Mouse (Mus musculus) embryonic facial prominence, embryonic 11.5 days (tissue): ENCODE data around the gene Trpt1. TPM values are rescaled to one million over a fixed set of nuclear protein-coding genes. Genes with fewer than 3 reads are reported as not detected.

Experiments
- ATAC-seq: fragments of 200-750 bp; cut with Nextera tagmentation; replicated peaks from 2 replicates; pipeline ENCODE4 v1.8.0; 2017; ENCODE audit warnings: low read depth; ENCODE audit not compliant: insufficient number of reproducible peaks, low FRiP score, low TSS enrichment
- DNase-seq: peaks from one replicate; pipeline ENCODE4 v3.0.0-alpha.2; 2015; ENCODE audit warnings: low spot score
- H3K27ac ChIP-seq: fragments of 300-500 bp; sonication (generic); replicated peaks from 2 replicates; pipeline ENCODE4 v1.5.1; 2014; ENCODE audit warnings: mild to moderate bottlenecking, low read depth, low read length, control low read depth
- H3K27me3 ChIP-seq: fragments of 300-500 bp; sonication (generic); 2 replicates; pipeline ENCODE4 v1.6.1; 2014; ENCODE audit warnings: mild to moderate bottlenecking, low read length, moderate library complexity, mixed read lengths; ENCODE audit not compliant: control insufficient read depth, insufficient read depth
- H3K36me3 ChIP-seq: fragments of 300-500 bp; sonication (generic); replicated peaks from 2 replicates; pipeline ENCODE4 v1.6.1; 2014; ENCODE audit warnings: low read depth, mild to moderate bottlenecking, low read length, moderate library complexity, mixed read lengths; ENCODE audit not compliant: control insufficient read depth, insufficient read depth
- H3K4me1 ChIP-seq: fragments of 300-500 bp; sonication (generic); 2 replicates; pipeline ENCODE4 v1.6.1; 2014; ENCODE audit warnings: low read length, mixed read lengths; ENCODE audit not compliant: control insufficient read depth, insufficient read depth
- H3K4me2 ChIP-seq: fragments of 300-500 bp; sonication (generic); 2 replicates; pipeline ENCODE4 v1.6.1; 2014; ENCODE audit warnings: low read depth, mild to moderate bottlenecking, control low read depth, low read length, moderate library complexity
- H3K4me3 ChIP-seq: fragments of 300-500 bp; sonication (generic); 2 replicates; pipeline ENCODE4 v1.5.1; 2014; ENCODE audit warnings: low read depth, low read length, control low read depth
- H3K9ac ChIP-seq: fragments of 300-500 bp; sonication (generic); replicated peaks from 2 replicates; pipeline ENCODE4 v1.6.1; 2014; ENCODE audit warnings: mild to moderate bottlenecking, control low read depth, low read length
- H3K9me3 ChIP-seq: fragments of 300-500 bp; sonication (generic); replicated peaks from 2 replicates; pipeline ENCODE4 v1.6.1; 2016; ENCODE audit warnings: mild to moderate bottlenecking, low read length, inconsistent platforms, mixed read lengths; ENCODE audit not compliant: control insufficient read depth
- WGBS: fragments of 180-500 bp; shearing (Covaris S2); extraction: QIAGEN DNeasy Blood & Tissue Kit; methylation state at CpG from one replicate; pipeline ENCODE4 v1.1.7; 2014; 5-methylcytosine and 5-hydroxymethylcytosine counted together
- polyA plus RNA-seq: library from polyadenylated mRNA; unstranded; fragments of >200 nt; fragmentation: Nextera tagmentation; extraction: Ambion mirVana; gene quantifications from 2 replicates; pipeline ENCODE4 v1.2.1, GENCODE M21; 2014

The Trpt1 gene
- 8.0 and 11.7 TPM in 2 replicates for polyA plus RNA-seq

DNA sequence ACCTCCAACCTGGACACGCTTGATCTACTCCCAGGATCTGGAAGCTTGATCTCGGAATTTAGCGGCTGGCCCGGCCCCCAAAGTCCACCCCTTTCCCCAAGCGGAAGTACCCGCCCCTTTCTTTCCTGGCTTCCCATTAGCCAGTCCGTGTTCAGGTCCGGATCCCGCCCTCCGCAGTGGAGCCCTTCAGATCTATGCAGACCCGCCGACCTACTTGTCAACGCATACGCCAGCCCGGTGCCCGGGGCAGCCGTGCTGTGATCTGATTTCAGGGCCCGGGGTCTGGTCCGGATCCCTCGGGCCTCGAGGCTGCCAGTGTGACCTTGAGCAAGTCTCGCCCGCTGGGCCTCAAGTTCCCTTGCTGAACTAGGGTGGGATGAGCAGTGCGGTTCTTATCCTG lies at the start of gene Trpt1, which contains the start of gene Nudt22:
Gene Trpt1 (plus strand): TSS at position 126 of the 400 bp plus-strand sequence.
Gene Nudt22 (minus strand): TSS at position 112 of the 400 bp plus-strand sequence.
- ATAC-seq (peak; percentile 88), DNase-seq (peak; percentile 95)
- WGBS = under 1% methylated on average over 24 of the region's 24 CpGs
- Histone ChIP-seq H3K9ac (peak within 1 kb of the TSS; percentile 66), H3K9me3 (no peaks in the 10 kb centered on the region), H3K36me3 (peaks cover 3% of the 10 kb centered on the region), H3K27me3 (no peaks in the 10 kb centered on the region), H3K4me1 (peaks cover 12% of the 10 kb centered on the region), H3K4me2 (peak within 1 kb of the TSS; percentile 87), H3K27ac (no peak within 1 kb of the TSS; the same call in 1 of the 2 replicates), H3K4me3 (peak within 1 kb of the TSS; percentile 51)

DNA sequence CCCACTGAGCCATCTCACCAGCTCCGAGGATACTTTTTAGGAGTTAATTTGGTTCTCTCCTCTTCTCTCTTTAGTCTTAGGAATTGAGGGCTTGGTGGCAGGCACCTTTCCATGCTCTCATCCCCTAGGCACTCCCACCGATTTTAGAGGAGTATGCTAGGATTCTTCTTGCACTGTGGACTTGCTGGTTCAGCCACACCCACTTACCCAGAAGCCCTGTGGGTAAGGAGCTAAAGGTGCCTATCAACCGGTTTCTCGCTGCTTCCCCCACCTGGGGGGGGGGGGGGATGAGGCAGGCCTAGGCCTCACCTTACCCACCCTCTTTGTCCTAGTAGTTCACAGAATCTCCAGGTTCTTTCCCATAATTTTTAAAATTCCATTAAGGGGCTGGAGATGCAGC lies 48.2 kb upstream of the Trpt1 start:
- ATAC-seq (no peak), DNase-seq (no peak)
- Histone ChIP-seq H3K9me3 (no peaks in the 10 kb centered on the region), H3K4me1 (peaks cover 5% of the 10 kb centered on the region), H3K4me2 (no peak overlapping the region), H3K9ac (no peak overlapping the region), H3K4me3 (no peak overlapping the region), H3K36me3 (no peaks in the 10 kb centered on the region), H3K27ac (no peak overlapping the region), H3K27me3 (no peaks in the 10 kb centered on the region)
- 43% methylated on average over 4 of the region's 4 CpGs for WGBS

DNA sequence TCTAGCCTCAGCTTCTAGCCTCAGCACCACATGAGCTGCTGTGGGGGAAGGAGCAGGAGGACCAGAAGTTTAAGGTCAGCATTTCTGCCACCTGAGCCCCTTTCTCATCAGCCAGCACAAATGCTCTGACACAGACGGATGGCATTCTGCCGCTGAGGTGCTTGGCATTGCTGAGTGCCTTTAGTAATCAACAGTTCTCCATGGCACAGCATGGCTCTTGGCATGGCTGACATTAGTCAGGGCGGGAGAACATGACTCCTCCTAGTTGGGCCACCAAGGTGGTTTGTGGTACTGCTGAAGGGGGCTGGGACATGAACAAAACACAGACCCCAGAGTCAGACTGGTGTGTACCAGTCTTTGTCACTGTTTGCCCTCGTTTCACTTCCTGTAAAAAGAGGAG lies 47.7 kb upstream of the Trpt1 start:
- H3K4me2 ChIP-seq = no peak overlapping the region
- H3K27ac ChIP-seq = no peak overlapping the region
- ATAC-seq = no peak
- H3K4me3 ChIP-seq = no peak overlapping the region
- peaks cover 6% of the 10 kb centered on the region for H3K4me1 ChIP-seq
- no peak overlapping the region for H3K9ac ChIP-seq
- H3K36me3 ChIP-seq = no peaks in the 10 kb centered on the region
- no peaks in the 10 kb centered on the region for H3K27me3 ChIP-seq
- H3K9me3 ChIP-seq = no peaks in the 10 kb centered on the region
- DNase-seq = no peak
- WGBS = 83% methylated on average over 4 of the region's 4 CpGs

DNA sequence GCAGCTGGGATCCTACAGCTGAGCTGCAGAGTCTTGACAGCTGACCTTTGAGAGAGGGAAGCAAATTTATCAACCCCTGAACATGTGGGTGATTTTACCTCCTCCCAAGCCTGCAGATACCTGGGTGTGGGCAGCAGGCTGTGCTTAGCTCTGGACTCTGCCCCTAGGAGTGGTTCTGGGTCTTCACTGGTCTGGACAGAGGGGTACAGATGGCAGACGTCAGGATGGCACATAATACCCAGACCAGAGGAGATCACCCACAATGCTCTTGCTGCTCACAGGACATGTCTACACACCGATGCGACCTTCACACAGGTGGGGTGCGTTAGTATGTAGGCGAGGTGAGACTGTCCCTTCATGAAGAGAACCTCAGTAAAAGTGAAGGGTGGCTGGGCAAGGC lies 46.4 kb upstream of the Trpt1 start:
- WGBS = 90% methylated on average over 5 of the region's 5 CpGs

DNA sequence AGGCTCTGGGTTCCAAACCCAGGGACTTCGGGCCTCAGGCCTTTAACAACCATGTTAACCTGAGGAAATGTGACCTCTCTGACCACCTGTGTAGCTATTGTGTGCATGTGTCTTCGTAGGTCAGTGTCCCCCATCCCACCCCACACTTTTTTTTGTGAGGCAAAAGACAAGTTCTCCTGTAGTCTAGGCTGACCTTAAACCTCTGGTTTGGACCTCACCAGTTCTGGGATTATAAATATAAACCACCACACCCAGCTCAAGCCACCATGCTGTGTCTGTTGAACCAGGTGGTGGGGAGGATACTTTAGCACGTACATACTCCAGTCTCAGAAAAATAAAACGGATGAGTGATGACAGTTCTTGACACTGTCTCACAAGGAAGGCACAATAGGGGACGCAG lies 46.0 kb upstream of the Trpt1 start:
- Histone ChIP-seq H3K27ac (0 out of 2 replicates have a peak overlapping the region, but pooled peaks have one; percentile 64), H3K9me3 (no peaks in the 10 kb centered on the region), H3K27me3 (no peaks in the 10 kb centered on the region), H3K4me2 (peak overlapping the region; percentile 94), H3K36me3 (no peaks in the 10 kb centered on the region), H3K4me3 (peak overlapping the region; percentile 44; the same call in 1 of the 2 replicates), H3K9ac (peak overlapping the region; percentile 74), H3K4me1 (peaks cover 6% of the 10 kb centered on the region)
- ATAC-seq (no peak), DNase-seq (no peak)
- 56% methylated on average over 5 of the region's 5 CpGs for WGBS

More for the DNA sequence above, 46.4 kb upstream of the Trpt1 start:
- no peak overlapping the region for H3K4me3 ChIP-seq
- DNase-seq (no peak), ATAC-seq (no peak)
- no peak overlapping the region for H3K9ac ChIP-seq
- H3K27ac ChIP-seq = no peak overlapping the region
- no peaks in the 10 kb centered on the region for H3K9me3 ChIP-seq
- peaks cover 6% of the 10 kb centered on the region for H3K4me1 ChIP-seq
- no peaks in the 10 kb centered on the region for H3K27me3 ChIP-seq
- H3K4me2 ChIP-seq = no peak overlapping the region
- H3K36me3 ChIP-seq = no peaks in the 10 kb centered on the region

DNA sequence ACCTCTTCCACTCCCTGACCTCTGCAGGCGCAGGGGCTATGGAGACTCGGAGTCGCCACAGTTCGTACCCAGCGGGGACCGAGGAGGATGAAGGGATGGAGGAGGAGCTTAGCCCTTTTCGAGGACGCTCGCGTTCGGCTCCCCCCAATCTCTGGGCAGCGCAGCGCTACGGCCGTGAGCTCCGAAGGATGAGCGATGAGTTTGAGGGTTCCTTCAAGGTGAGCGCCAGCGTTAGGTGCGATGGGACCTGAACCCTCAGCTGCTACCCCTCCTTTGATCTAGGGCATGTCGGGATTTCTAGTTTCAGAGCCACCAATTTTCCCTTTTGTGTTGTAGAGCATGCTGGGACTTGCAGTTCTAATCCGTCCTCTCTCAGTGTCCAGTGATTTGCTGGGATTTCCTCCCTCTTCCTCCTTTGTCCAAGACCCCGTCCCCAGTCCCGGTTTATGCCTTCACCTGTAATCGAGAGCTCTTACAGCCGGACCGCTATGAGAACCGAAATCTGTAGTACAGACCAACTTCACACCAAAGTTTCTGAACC lies 45.2 kb upstream of the Trpt1 start:
- no peaks in the 10 kb centered on the region for H3K9me3 ChIP-seq
- ATAC-seq (peak; percentile 55), DNase-seq (peak; percentile 80)
- no peaks in the 10 kb centered on the region for H3K27me3 ChIP-seq
- H3K4me2 ChIP-seq = peak overlapping the region; percentile 94
- WGBS = under 1% methylated on average over 28 of the region's 28 CpGs
- H3K4me1 ChIP-seq = peaks cover 6% of the 10 kb centered on the region
- peak overlapping the region; percentile 44 for H3K4me3 ChIP-seq
- H3K9ac ChIP-seq = peak overlapping the region; percentile 74
- peak overlapping the region; percentile 91 for H3K27ac ChIP-seq
- H3K36me3 ChIP-seq = peaks cover 2% of the 10 kb centered on the region

DNA sequence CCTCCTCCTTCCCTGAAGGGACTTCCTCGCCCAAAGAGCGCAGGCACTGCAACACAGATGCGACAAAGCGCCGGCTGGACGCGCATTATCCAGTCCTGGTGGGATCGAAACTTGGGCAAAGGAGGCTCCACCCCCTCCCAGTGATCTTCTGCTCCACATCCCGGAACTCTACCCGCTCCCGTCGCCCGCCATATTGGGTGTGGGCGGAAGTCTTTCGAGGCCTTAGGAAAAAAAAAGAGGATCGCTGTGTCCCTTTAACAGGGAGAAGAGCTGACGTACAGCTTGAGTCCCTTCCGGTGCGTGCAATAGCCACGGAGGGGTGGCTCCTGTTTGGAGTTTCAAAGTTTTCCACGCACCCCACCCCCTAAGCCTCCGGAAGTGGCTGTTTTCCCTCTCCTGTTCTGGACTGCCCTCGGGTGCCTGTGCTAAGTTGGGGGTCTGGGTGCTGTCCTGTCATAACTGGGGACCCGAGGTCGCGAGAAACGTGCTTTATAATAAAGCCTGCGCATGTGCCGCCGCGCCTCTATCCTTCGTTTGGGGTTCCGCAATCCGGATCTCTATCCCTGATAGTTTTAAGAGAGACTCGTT lies 44.5 kb upstream of the Trpt1 start:
- peaks cover 6% of the 10 kb centered on the region for H3K4me1 ChIP-seq
- H3K9me3 ChIP-seq = no peaks in the 10 kb centered on the region
- peak overlapping the region; percentile 91 for H3K27ac ChIP-seq
- peaks cover 3% of the 10 kb centered on the region for H3K36me3 ChIP-seq
- H3K4me2 ChIP-seq = peak overlapping the region; percentile 94
- no peaks in the 10 kb centered on the region for H3K27me3 ChIP-seq
- DNase-seq (peak; percentile 95), ATAC-seq (peak; percentile 75)
- peak overlapping the region; percentile 74 for H3K9ac ChIP-seq
- peak overlapping the region; percentile 44 for H3K4me3 ChIP-seq
- WGBS = under 1% methylated on average over 35 of the region's 35 CpGs

DNA sequence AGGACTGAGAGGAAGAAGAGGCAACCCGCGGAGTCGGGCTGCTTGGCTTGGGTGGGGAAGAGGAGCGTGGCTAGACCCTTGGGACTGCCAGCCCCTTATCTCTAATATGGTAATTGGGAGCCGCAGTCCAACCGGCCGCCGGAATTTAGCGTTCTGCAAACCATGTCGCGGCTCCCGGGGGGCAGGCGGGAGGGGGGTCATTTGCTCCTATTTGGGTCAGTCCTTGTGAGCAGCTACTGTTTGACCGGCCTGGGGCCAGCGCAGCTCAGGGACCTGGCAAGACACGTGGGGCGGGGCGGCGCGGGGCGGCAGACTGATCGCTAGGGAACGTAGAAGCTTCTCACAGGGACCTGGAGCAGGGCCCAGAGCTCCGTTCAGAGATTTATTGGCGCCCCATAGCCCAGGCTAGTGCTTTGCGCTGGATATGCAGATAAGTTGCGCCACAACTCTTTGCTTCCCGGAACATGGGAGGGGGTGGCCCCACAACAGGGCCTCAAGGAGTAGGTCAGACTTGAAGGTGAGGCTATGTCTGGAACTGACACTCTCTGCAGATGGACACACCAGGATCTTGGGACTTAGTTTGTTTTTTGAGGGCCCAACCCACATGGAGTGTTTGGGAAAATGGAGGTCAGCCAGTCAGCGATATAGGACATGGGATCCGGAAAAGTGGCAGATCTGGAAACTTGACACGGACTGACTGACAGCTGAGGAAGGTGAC lies 43.8 kb upstream of the Trpt1 start:
- ATAC-seq = 0 out of 2 replicates have a peak, but pooled peaks have one; percentile 6
- H3K9me3 ChIP-seq = no peaks in the 10 kb centered on the region

More for the DNA sequence above, 43.8 kb upstream of the Trpt1 start:
- Histone ChIP-seq H3K27me3 (no peaks in the 10 kb centered on the region), H3K4me3 (peak overlapping the region; percentile 44), H3K36me3 (peaks cover 3% of the 10 kb centered on the region), H3K9ac (peak overlapping the region; percentile 74), H3K4me1 (peaks cover 6% of the 10 kb centered on the region), H3K27ac (peak overlapping the region; percentile 91), H3K4me2 (peak overlapping the region; percentile 94)
- 2% methylated on average over 31 of the region's 31 CpGs for WGBS
- peak; percentile 28 for DNase-seq
